Mouse (Mus musculus): ENCODE measurements around the gene Fgfr2. TPM values are rescaled to one million over a fixed set of nuclear protein-coding genes. Genes with fewer than 3 reads are reported as not detected.

Fgfr2 gene
- total RNA-seq, 2 experiments from 2014 or later, result 47.6 to 49.5 TPM

GRCm38 (mm10) chr7:130965396-130965795 is 2157.8 kb downstream of the Fgfr2 start:
- H3K4me3 ChIP-seq, result no peak overlapping the region
- TF ChIP-seq CTCF (conservative IDR thresholded peaks at IDR 0.05), result no peak
- DNase-seq (ENCODE audit: low spot score in 2 of 2), result no peak
- peak overlapping the region; percentile 70 for H3K27ac ChIP-seq

- H3K4me3 ChIP-seq, result no peak overlapping the region
- no peak for TF ChIP-seq CTCF (conservative IDR thresholded peaks at IDR 0.05)
- peak overlapping the region; percentile 70 for H3K27ac ChIP-seq
- no peak for DNase-seq (ENCODE audit: low spot score in 2 of 2)
Measured at GRCm38 (mm10) chr7:130964686-130965085, 2158.5 kb downstream of the Fgfr2 start.

- Histone ChIP-seq H3K27ac (no peak overlapping the region; the same call in 1 of the 2 replicates), H3K4me3 (no peak overlapping the region)
- DNase-seq (ENCODE audit: low spot score in 2 of 2), result no peak
- no peak for TF ChIP-seq CTCF (conservative IDR thresholded peaks at IDR 0.05)
Measured at GRCm38 (mm10) chr7:130961429-130961828, 2161.7 kb downstream of the Fgfr2 start.

- TF ChIP-seq CTCF (conservative IDR thresholded peaks at IDR 0.05), result no peak
- no peak for DNase-seq (ENCODE audit: low spot score in 2 of 2)
- no peak overlapping the region for H3K4me3 ChIP-seq
- H3K27ac ChIP-seq, result peak overlapping the region; percentile 68
Measured at GRCm38 (mm10) chr7:130959868-130960267, 2163.3 kb downstream of the Fgfr2 start.

- DNase-seq (ENCODE audit: low spot score in 2 of 2), result no peak
- no peak for TF ChIP-seq CTCF (conservative IDR thresholded peaks at IDR 0.05)
- no peak overlapping the region for H3K4me3 ChIP-seq
- peak overlapping the region; percentile 68; the same call in 1 of the 2 replicates for H3K27ac ChIP-seq
Measured at GRCm38 (mm10) chr7:130958551-130958950, 2164.6 kb downstream of the Fgfr2 start.

- Histone ChIP-seq H3K4me3 (no peak overlapping the region), H3K27ac (peak overlapping the region; percentile 88)
- peak; percentile 63 to 70 for DNase-seq (ENCODE audit: low spot score in 2 of 2)
- TF ChIP-seq CTCF (conservative IDR thresholded peaks at IDR 0.05), result no peak; the same call in 1 of the 2 replicates
Measured at GRCm38 (mm10) chr7:130954177-130954601, 2169.0 kb downstream of the Fgfr2 start.

- TF ChIP-seq CTCF (conservative IDR thresholded peaks at IDR 0.05), result no peak
- peak overlapping the region; percentile 88 for H3K27ac ChIP-seq
- no peak overlapping the region for H3K4me3 ChIP-seq
- no peak for DNase-seq (ENCODE audit: low spot score in 2 of 2)
Measured at GRCm38 (mm10) chr7:130953376-130953775, 2169.8 kb downstream of the Fgfr2 start.

GRCm38 (mm10) chr7:130951004-130951403 is 2172.1 kb downstream of the Fgfr2 start:
- no peak for DNase-seq (ENCODE audit: low spot score in 2 of 2)
- Histone ChIP-seq H3K4me3 (no peak overlapping the region), H3K27ac (peak overlapping the region; percentile 88)
- TF ChIP-seq CTCF (conservative IDR thresholded peaks at IDR 0.05), result no peak

- peak overlapping the region; percentile 88 for H3K27ac ChIP-seq
Measured at GRCm38 (mm10) chr7:130950482-130950881, 2172.7 kb downstream of the Fgfr2 start.

GRCm38 (mm10) chr7:130949331-130949751 is 2173.8 kb downstream of the Fgfr2 start:
- Histone ChIP-seq H3K27ac (peak overlapping the region; percentile 75), H3K4me3 (peak overlapping the region; percentile 6; the same call in 1 of the 2 replicates)
- no peak for DNase-seq (ENCODE audit: low spot score in 2 of 2)
- no peak for TF ChIP-seq CTCF (conservative IDR thresholded peaks at IDR 0.05)

More at GRCm38 (mm10) chr7:130950482-130950881, 2172.7 kb downstream of the Fgfr2 start:
- no peak overlapping the region for H3K4me3 ChIP-seq
- no peak for DNase-seq (ENCODE audit: low spot score in 2 of 2)
- TF ChIP-seq CTCF (conservative IDR thresholded peaks at IDR 0.05), result no peak

GRCm38 (mm10) chr7:130948563-130949208 is 2174.5 kb downstream of the Fgfr2 start:
- no peak for TF ChIP-seq CTCF (conservative IDR thresholded peaks at IDR 0.05)
- DNase-seq (ENCODE audit: low spot score in 2 of 2), result no peak
- no peak overlapping the region for H3K4me3 ChIP-seq
- H3K27ac ChIP-seq, result peak overlapping the region; percentile 75

- Histone ChIP-seq H3K4me3 (no peak overlapping the region), H3K27ac (no peak overlapping the region)
- no peak for DNase-seq (ENCODE audit: low spot score in 2 of 2)
- TF ChIP-seq CTCF (conservative IDR thresholded peaks at IDR 0.05), result no peak
Measured at GRCm38 (mm10) chr7:130946303-130946702, 2176.8 kb downstream of the Fgfr2 start.

GRCm38 (mm10) chr7:130945730-130946129 is 2177.4 kb downstream of the Fgfr2 start:
- Histone ChIP-seq H3K4me3 (no peak overlapping the region), H3K27ac (no peak overlapping the region)
- DNase-seq (ENCODE audit: low spot score in 2 of 2), result no peak
- no peak for TF ChIP-seq CTCF (conservative IDR thresholded peaks at IDR 0.05)
